Mouse (Mus musculus) myocyte (in vitro differentiated cells): ENCODE data around the gene Gsta1. TPM values are rescaled to one million over a fixed set of nuclear protein-coding genes. Genes with fewer than 3 reads are reported as not detected.

ENCODE experiments used
- H3K27me3 ChIP-seq: one replicate; pipeline ENCODE4 v1.6.1; 2011; ENCODE audit not compliant: control insufficient read depth, insufficient read depth, insufficient read length
- H3K36me3 ChIP-seq: one replicate; pipeline ENCODE4 v1.6.1; 2011; ENCODE audit not compliant: control insufficient read depth, insufficient read depth
- H3K4me2 ChIP-seq: one replicate; pipeline ENCODE4 v1.6.1; 2011; ENCODE audit warnings: low read depth, control low read depth
- H3K4me3 ChIP-seq: one replicate; pipeline ENCODE4 v1.5.1; 2011; ENCODE audit warnings: mild to moderate bottlenecking, control low read depth, moderate library complexity
- H3K79me2 ChIP-seq: one replicate; pipeline ENCODE4 v1.6.1; 2011; ENCODE audit not compliant: control insufficient read depth, insufficient read depth
- H3ac ChIP-seq: one replicate; pipeline ENCODE4 v1.6.1; 2011; ENCODE audit not compliant: control insufficient read depth, insufficient read length
- CEBPB ChIP-seq: IDR thresholded peaks from 2 replicates; pipeline ENCODE4 v1.6.1; 2011; ENCODE audit warnings: mild to moderate bottlenecking, moderate library complexity; ENCODE audit not compliant: poor library complexity, insufficient read depth, severe bottlenecking
- E2F4 ChIP-seq: IDR thresholded peaks from one replicate; pipeline ENCODE4 v1.6.1; 2011; ENCODE audit warnings: mild to moderate bottlenecking, control low read depth, moderate library complexity; ENCODE audit not compliant: insufficient read depth
- MAX ChIP-seq: IDR thresholded peaks from one replicate; pipeline ENCODE4 v1.6.1; 2011; ENCODE audit warnings: low read depth, mild to moderate bottlenecking, control low read depth
- MYOD1 ChIP-seq, 3 experiments: IDR thresholded peaks; one replicate each; pipeline ENCODE4 v1.6.1; 2011; ENCODE audit warnings: control low read depth in 2 of 3, low read depth in 2 of 3, mild to moderate bottlenecking in 2 of 3, moderate library complexity in 1 of 3; ENCODE audit not compliant: insufficient read length in 2 of 3, control insufficient read depth in 1 of 3
- MYOG ChIP-seq, 3 experiments: IDR thresholded peaks; one replicate each; pipeline ENCODE4 v1.6.1; 2011; ENCODE audit warnings: control low read depth in 2 of 3, low read depth in 2 of 3, mild to moderate bottlenecking in 2 of 3; ENCODE audit not compliant: insufficient read length in 2 of 3, control insufficient read depth in 1 of 3, insufficient read depth in 1 of 3
- POLR2A ChIP-seq: IDR thresholded peaks from one replicate; pipeline ENCODE4 v1.6.1; 2011; ENCODE audit warnings: low read depth, mild to moderate bottlenecking, control low read depth, moderate library complexity; ENCODE audit not compliant: insufficient read length
- POLR2AphosphoS2 ChIP-seq: IDR thresholded peaks from one replicate; pipeline ENCODE4 v1.6.1; 2011; ENCODE audit warnings: low read depth, control low read depth; ENCODE audit not compliant: insufficient read length
- REST ChIP-seq: IDR thresholded peaks from one replicate; pipeline ENCODE4 v1.6.1; 2011; ENCODE audit warnings: mild to moderate bottlenecking, control low read depth, moderate library complexity; ENCODE audit not compliant: insufficient read depth, insufficient read length
- SRF ChIP-seq: IDR thresholded peaks from one replicate; pipeline ENCODE4 v1.6.1; 2011; ENCODE audit warnings: low read depth; ENCODE audit not compliant: control insufficient read depth, insufficient read length
- TCF12 ChIP-seq: IDR thresholded peaks from one replicate; pipeline ENCODE4 v1.6.1; 2011; ENCODE audit warnings: mild to moderate bottlenecking, control low read depth; ENCODE audit not compliant: poor library complexity, insufficient read depth, severe bottlenecking
- TCF3 ChIP-seq: IDR thresholded peaks from one replicate; pipeline ENCODE4 v1.6.1; 2011; ENCODE audit warnings: low read depth, control low read depth; ENCODE audit not compliant: insufficient read length
- USF1 ChIP-seq: IDR thresholded peaks from one replicate; pipeline ENCODE4 v1.6.1; 2011; ENCODE audit warnings: low read depth, mild to moderate bottlenecking, control low read depth, moderate library complexity
- polyA plus RNA-seq: library from polyadenylated mRNA; unstranded; fragments of >200 nt; fragmentation: generic; extraction: Trizol; gene quantifications from one replicate; pipeline ENCODE4 v1.2.1, GENCODE M21; 2012; ENCODE audit warnings: missing spikeins

Gsta1 gene
- polyA plus RNA-seq, 1 experiment: 0.61 TPM

DNA sequence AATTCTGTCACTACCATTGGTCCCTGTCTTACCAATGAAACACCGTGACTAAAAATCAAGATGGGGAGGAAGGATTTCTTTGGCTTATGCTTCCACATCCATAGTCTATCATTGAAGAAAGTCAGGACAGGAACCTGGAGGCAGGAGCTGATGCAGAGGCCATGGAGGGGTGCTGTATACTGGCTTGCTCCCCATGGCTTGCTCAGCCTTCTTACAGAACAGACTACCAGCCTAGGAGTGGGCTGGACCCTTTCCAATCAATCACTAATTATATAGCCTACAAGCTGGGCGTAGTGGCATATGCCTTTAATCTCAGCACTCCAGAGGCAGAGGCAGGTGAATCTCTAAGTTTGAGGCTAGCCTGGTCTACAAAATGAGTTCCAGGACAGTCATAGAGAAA is 19.6 kb upstream of the Gsta1 start:
- no peak overlapping the region for H3K4me2 ChIP-seq
- no peaks in the 10 kb centered on the region for H3K27me3 ChIP-seq
- H3K36me3 ChIP-seq: no peaks in the 10 kb centered on the region
- no peak overlapping the region for H3ac ChIP-seq
- no peaks in the 10 kb centered on the region for H3K79me2 ChIP-seq
- TF ChIP-seq MAX: no peak
- no peak for TF ChIP-seq MYOG (IDR thresholded peaks at IDR 0.05; ENCODE audit: control insufficient read depth in 1 of 3, insufficient read depth in 1 of 3, insufficient read length in 2 of 3, low read depth in 2 of 3)
- TF ChIP-seq TCF3: no peak
- TF ChIP-seq TCF12: no peak
- TF ChIP-seq USF1: no peak
- no peak for TF ChIP-seq SRF
- TF ChIP-seq POLR2AphosphoS2: no peak
- no peak for TF ChIP-seq E2F4
- no peak for TF ChIP-seq POLR2A
- no peak for TF ChIP-seq CEBPB
- no peak overlapping the region for H3K4me3 ChIP-seq

DNA sequence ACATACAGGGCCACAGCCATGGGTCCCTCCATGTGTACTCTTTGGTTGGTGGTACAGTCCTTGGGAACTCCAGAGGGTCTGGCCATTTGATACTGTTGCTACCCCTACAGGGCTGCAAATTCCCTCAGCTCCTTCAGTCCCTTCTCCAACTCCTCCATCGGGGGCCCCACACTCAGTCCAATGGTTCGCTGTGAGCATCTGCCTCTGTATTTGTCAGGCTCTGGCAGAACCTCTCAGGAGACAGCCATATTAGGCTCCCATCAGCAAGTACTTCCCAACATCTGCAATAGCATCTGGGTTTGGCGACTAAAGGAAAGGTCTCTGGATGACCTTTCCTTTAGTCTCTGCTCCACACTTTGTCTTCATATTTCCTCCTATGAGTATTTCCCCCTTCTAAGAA is 18.9 kb upstream of the Gsta1 start:
- H3K36me3 ChIP-seq: no peaks in the 10 kb centered on the region
- H3K27me3 ChIP-seq: no peaks in the 10 kb centered on the region
- no peak for TF ChIP-seq CEBPB
- TF ChIP-seq POLR2AphosphoS2: no peak
- TF ChIP-seq TCF3: no peak
- no peak for TF ChIP-seq POLR2A
- no peak for TF ChIP-seq SRF
- no peak for TF ChIP-seq USF1
- TF ChIP-seq MYOG (IDR thresholded peaks at IDR 0.05; ENCODE audit: control insufficient read depth in 1 of 3, insufficient read depth in 1 of 3, insufficient read length in 2 of 3, low read depth in 2 of 3): no peak
- TF ChIP-seq MYOD1 (IDR thresholded peaks at IDR 0.05; ENCODE audit: control insufficient read depth in 1 of 3, insufficient read length in 2 of 3, low read depth in 2 of 3): no peak
- no peak for TF ChIP-seq REST
- no peak for TF ChIP-seq E2F4
- TF ChIP-seq TCF12: no peak
- TF ChIP-seq MAX: no peak

GRCm38 (mm10) chr9:78212341-78213049 is 18.0 kb upstream of the Gsta1 start:
- Histone ChIP-seq H3K4me2 (peak overlapping the region; percentile 58), H3K27me3 (no peaks in the 10 kb centered on the region), H3K4me3 (no peak overlapping the region), H3K36me3 (no peaks in the 10 kb centered on the region), H3ac (no peak overlapping the region), H3K79me2 (no peaks in the 10 kb centered on the region)
- TF ChIP-seq TCF3: no peak
- TF ChIP-seq POLR2AphosphoS2: no peak
- TF ChIP-seq REST: no peak
- TF ChIP-seq TCF12: no peak
- no peak for TF ChIP-seq SRF
- TF ChIP-seq MYOD1 (IDR thresholded peaks at IDR 0.05; ENCODE audit: control insufficient read depth in 1 of 3, insufficient read length in 2 of 3, low read depth in 2 of 3): no peak
- no peak for TF ChIP-seq E2F4
- no peak for TF ChIP-seq CEBPB
- no peak for TF ChIP-seq USF1
- TF ChIP-seq POLR2A: no peak
- no peak for TF ChIP-seq MYOG (IDR thresholded peaks at IDR 0.05; ENCODE audit: control insufficient read depth in 1 of 3, insufficient read depth in 1 of 3, insufficient read length in 2 of 3, low read depth in 2 of 3)
- TF ChIP-seq MAX: no peak

More for the DNA sequence above, 18.9 kb upstream of the Gsta1 start:
- H3K4me3 ChIP-seq: no peak overlapping the region
- no peak overlapping the region for H3K4me2 ChIP-seq
- no peaks in the 10 kb centered on the region for H3K79me2 ChIP-seq
- no peak overlapping the region for H3ac ChIP-seq

DNA sequence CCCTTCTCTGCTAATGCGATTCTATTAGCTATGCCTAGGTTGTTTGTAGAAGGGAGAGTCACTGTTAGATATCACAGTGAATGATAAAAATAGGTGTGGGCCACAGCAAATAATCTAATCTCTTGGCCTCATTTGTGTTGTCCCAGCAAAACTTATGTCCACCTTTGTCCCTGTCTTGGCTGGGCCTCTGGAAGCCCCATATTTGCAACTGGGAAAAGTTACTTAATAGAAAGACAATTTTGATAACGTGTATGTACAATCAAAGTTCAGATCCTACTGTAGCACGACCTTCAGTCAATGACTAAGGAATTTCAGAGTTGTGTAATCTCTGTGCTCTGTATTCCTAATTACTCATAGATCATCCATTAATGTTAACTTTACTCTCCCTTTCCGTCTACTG is 13.4 kb upstream of the Gsta1 start:
- H3ac ChIP-seq: no peak overlapping the region
- no peak overlapping the region for H3K4me3 ChIP-seq
- H3K36me3 ChIP-seq: no peaks in the 10 kb centered on the region
- no peaks in the 10 kb centered on the region for H3K27me3 ChIP-seq
- TF ChIP-seq MAX (no peak), TCF12 (no peak), POLR2A (no peak), POLR2AphosphoS2 (no peak)
- H3K4me2 ChIP-seq: no peak overlapping the region
- no peaks in the 10 kb centered on the region for H3K79me2 ChIP-seq

DNA sequence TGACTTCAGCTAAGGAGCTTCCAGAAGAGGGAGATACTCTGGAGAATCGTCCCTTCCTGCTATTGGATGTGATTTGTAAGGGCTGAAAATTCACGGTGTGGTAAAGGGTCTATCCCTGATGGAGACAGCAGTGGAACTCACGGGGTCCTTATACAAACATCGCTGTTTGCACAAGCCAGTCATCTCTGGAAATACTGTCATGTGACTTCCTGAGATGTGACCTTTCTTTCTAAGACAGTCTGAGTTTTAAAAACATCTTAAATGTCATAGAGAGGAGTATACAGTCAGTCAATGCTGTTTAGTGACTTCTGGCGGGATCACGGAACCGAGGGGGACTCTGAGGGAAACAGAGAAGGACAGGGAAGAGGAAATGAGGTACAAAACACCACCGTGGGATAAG is 7.8 kb upstream of the Gsta1 start:
- H3K4me3 ChIP-seq: no peak overlapping the region
- no peaks in the 10 kb centered on the region for H3K27me3 ChIP-seq
- no peaks in the 10 kb centered on the region for H3K36me3 ChIP-seq
- TF ChIP-seq POLR2AphosphoS2: no peak
- TF ChIP-seq CEBPB: no peak
- no peak for TF ChIP-seq MAX
- TF ChIP-seq USF1: no peak
- no peak for TF ChIP-seq SRF
- TF ChIP-seq TCF12: no peak
- no peak for TF ChIP-seq REST
- TF ChIP-seq MYOD1 (IDR thresholded peaks at IDR 0.05; ENCODE audit: control insufficient read depth in 1 of 3, insufficient read length in 2 of 3, low read depth in 2 of 3): no peak
- TF ChIP-seq E2F4: no peak
- no peak for TF ChIP-seq POLR2A
- no peak for TF ChIP-seq TCF3
- no peak for TF ChIP-seq MYOG (IDR thresholded peaks at IDR 0.05; ENCODE audit: control insufficient read depth in 1 of 3, insufficient read depth in 1 of 3, insufficient read length in 2 of 3, low read depth in 2 of 3)
- no peaks in the 10 kb centered on the region for H3K79me2 ChIP-seq
- no peak overlapping the region for H3ac ChIP-seq
- H3K4me2 ChIP-seq: no peak overlapping the region
